Mouse (Mus musculus) hindbrain, embryonic 11.5 days (tissue): ENCODE results near the gene Trdmt1. TPM values are rescaled to one million over a fixed set of nuclear protein-coding genes. Genes with fewer than 3 reads are reported as not detected.

Source experiments
- ATAC-seq: fragments of 200-750 bp; cut with Nextera tagmentation; 2 replicates; pipeline ENCODE4 v1.8.0; 2017; ENCODE audit warnings: mild to moderate bottlenecking, moderate TSS enrichment, moderate library complexity; ENCODE audit not compliant: low FRiP score
- DNase-seq: peaks from one replicate; pipeline ENCODE4 v3.0.0-alpha.2; 2015; ENCODE audit warnings: low spot score
- H3K27ac ChIP-seq: fragments of 300-500 bp; sonication (generic); 2 replicates; pipeline ENCODE4 v1.5.1; 2014; ENCODE audit warnings: mild to moderate bottlenecking, low read depth, low read length
- H3K27me3 ChIP-seq: fragments of 300-500 bp; sonication (generic); 2 replicates; pipeline ENCODE4 v1.6.1; 2014; ENCODE audit warnings: mild to moderate bottlenecking, low read length, moderate library complexity, mixed read lengths; ENCODE audit not compliant: control insufficient read depth, insufficient read depth
- H3K36me3 ChIP-seq: fragments of 300-500 bp; sonication (generic); 2 replicates; pipeline ENCODE4 v1.6.1; 2014; ENCODE audit warnings: mild to moderate bottlenecking, low read length, moderate library complexity, mixed read lengths; ENCODE audit not compliant: control insufficient read depth, insufficient read depth
- H3K4me1 ChIP-seq: fragments of 300-500 bp; sonication (generic); replicated peaks from 2 replicates; pipeline ENCODE4 v1.6.1; 2014; ENCODE audit warnings: low read length, mixed read lengths; ENCODE audit not compliant: control insufficient read depth, insufficient read depth
- H3K4me2 ChIP-seq: fragments of 300-500 bp; sonication (generic); replicated peaks from 2 replicates; pipeline ENCODE4 v1.6.1; 2014; ENCODE audit warnings: mild to moderate bottlenecking, low read depth, low read length
- H3K4me3 ChIP-seq: fragments of 300-500 bp; sonication (generic); 2 replicates; pipeline ENCODE4 v1.5.1; 2014; ENCODE audit warnings: low read depth, low read length
- H3K9ac ChIP-seq: fragments of 300-500 bp; sonication (generic); 2 replicates; pipeline ENCODE4 v1.6.1; 2014; ENCODE audit warnings: low read depth, low read length
- H3K9me3 ChIP-seq: fragments of 300-500 bp; sonication (generic); 2 replicates; pipeline ENCODE4 v1.6.1; 2016; ENCODE audit warnings: low read length; ENCODE audit not compliant: control insufficient read depth
- WGBS: fragments of 180-500 bp; shearing (Covaris S2); extraction: QIAGEN DNeasy Blood & Tissue Kit; methylation state at CpG from one replicate; pipeline ENCODE4 v1.1.7; 2014; 5-methylcytosine and 5-hydroxymethylcytosine counted together
- polyA plus RNA-seq: library from polyadenylated mRNA; unstranded; fragments of >200 nt; fragmentation: Nextera tagmentation; extraction: Ambion mirVana; gene quantifications from 2 replicates; pipeline ENCODE4 v1.2.1, GENCODE M21; 2014

Trdmt1 gene
- polyA plus RNA-seq, 1 experiment from 2014 or later = 8.7 TPM

GRCm38 (mm10) chr2:13559729-13560128, 15.3 kb upstream of the Trdmt1 start:
- Histone ChIP-seq H3K9me3 (no peaks in the 10 kb centered on the region), H3K36me3 (no peaks in the 10 kb centered on the region), H3K4me3 (no peak overlapping the region), H3K27me3 (no peaks in the 10 kb centered on the region), H3K9ac (no peak overlapping the region), H3K4me2 (no peak overlapping the region), H3K27ac (no peak overlapping the region), H3K4me1 (no peaks in the 10 kb centered on the region)
- no peak for DNase-seq
- ATAC-seq = no peak
- 82% methylated on average over 5 of the region's 5 CpGs for WGBS

GRCm38 (mm10) chr2:13559303-13559702, 14.8 kb upstream of the Trdmt1 start:
- Histone ChIP-seq H3K4me1 (no peaks in the 10 kb centered on the region), H3K9me3 (no peaks in the 10 kb centered on the region), H3K36me3 (no peaks in the 10 kb centered on the region), H3K9ac (no peak overlapping the region), H3K27me3 (no peaks in the 10 kb centered on the region), H3K4me2 (no peak overlapping the region), H3K4me3 (no peak overlapping the region), H3K27ac (no peak overlapping the region)
- no peak for DNase-seq
- ATAC-seq = no peak
- 85% methylated on average over 5 of the region's 5 CpGs for WGBS

DNA sequence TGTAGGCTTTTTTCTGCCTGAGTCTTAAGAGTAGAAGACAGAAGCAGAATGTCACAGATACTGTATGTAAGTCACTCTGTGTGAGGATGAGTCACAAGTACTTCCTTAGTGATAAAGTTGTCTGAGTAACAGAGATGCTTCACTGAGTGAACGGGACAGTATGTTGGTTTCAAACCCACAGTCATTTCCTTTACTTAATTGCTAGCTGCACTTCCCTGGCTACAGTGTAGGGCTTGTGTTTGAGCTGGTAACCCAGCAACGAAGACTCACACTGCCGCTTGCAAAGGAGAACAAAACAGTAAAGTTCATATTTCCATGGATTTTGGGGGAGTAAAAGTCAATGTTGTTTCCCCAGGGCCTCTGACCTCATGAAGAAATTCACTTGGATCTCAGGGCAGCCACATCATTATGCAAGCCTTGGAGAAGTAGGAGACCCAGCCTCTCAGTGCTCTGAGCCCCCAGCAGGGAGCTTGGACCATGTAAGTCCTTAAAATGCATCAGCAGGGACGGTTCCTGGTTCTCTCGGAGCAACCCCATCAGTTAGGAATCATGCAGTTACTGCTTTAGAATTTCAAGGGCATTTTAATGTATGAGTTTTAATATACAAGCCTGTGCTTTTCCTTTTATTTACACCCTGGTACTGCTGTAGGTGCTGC, 14.3 kb upstream of the Trdmt1 start:
- DNase-seq = no peak
- ATAC-seq = no peak

GRCm38 (mm10) chr2:13557145-13558030, 12.9 kb upstream of the Trdmt1 start:
- no peaks in the 10 kb centered on the region for H3K27me3 ChIP-seq

More for the DNA sequence above, 14.3 kb upstream of the Trdmt1 start:
- 59% methylated on average over 5 of the region's 5 CpGs for WGBS
- Histone ChIP-seq H3K9ac (no peak overlapping the region), H3K27me3 (no peaks in the 10 kb centered on the region), H3K4me2 (no peak overlapping the region), H3K4me3 (no peak overlapping the region), H3K9me3 (no peaks in the 10 kb centered on the region), H3K27ac (no peak overlapping the region), H3K36me3 (no peaks in the 10 kb centered on the region), H3K4me1 (no peaks in the 10 kb centered on the region)

DNA sequence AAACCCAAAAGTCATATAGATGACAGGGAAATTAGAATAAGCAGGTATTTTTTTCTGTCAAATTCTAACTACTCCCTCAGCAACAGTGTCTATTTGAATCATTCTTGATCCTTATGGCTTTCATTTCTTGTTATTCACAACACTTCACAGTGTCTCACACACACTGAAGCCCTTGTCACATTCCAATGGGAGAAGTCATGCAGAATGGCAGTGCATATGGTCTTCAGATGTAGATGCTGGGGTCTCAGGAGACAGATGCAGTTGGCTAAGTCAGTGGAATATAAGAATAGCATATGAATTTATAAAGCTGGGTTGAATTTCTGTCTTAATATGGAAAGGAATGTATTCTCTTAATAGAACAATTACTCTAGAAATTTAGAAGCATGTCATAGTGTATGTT, 11.8 kb upstream of the Trdmt1 start:
- no peaks in the 10 kb centered on the region for H3K9me3 ChIP-seq
- H3K27ac ChIP-seq = no peak overlapping the region
- no peak for ATAC-seq

More at GRCm38 (mm10) chr2:13557145-13558030, 12.9 kb upstream of the Trdmt1 start:
- Histone ChIP-seq H3K27ac (no peak overlapping the region), H3K9me3 (no peaks in the 10 kb centered on the region), H3K9ac (no peak overlapping the region), H3K4me3 (no peak overlapping the region), H3K36me3 (no peaks in the 10 kb centered on the region), H3K4me1 (no peaks in the 10 kb centered on the region), H3K4me2 (no peak overlapping the region)
- ATAC-seq = no peak
- 85% methylated on average over 9 of the region's 9 CpGs for WGBS
- DNase-seq = no peak

DNA sequence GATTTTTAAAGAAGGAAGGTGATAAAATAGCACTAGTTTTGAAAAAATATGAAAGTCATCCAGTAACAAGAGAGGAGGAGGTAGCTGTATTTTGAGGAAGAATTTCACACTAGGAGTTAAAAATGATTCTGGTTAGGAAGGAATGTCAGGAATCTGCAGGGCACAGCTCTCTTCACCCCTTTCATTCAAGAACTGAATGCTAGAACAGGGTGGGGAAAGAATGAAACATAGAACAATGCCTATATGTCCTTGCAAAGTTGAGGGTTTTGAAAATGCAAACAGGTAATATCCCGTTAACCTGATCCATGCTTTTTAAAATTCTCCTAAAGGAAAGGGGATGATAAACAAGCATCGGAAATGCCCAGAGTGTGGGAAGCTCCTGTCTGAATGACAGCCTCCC, 9.5 kb upstream of the Trdmt1 start:
- ATAC-seq = no peak
- DNase-seq = no peak
- H3K4me3 ChIP-seq = no peak overlapping the region
- no peak overlapping the region for H3K9ac ChIP-seq
- H3K27ac ChIP-seq = no peak overlapping the region
- no peak overlapping the region for H3K4me2 ChIP-seq
- H3K4me1 ChIP-seq = no peaks in the 10 kb centered on the region
- 61% methylated on average over 2 of the region's 2 CpGs for WGBS
- H3K27me3 ChIP-seq = no peaks in the 10 kb centered on the region
- no peaks in the 10 kb centered on the region for H3K36me3 ChIP-seq
- no peaks in the 10 kb centered on the region for H3K9me3 ChIP-seq

More for the DNA sequence above, 11.8 kb upstream of the Trdmt1 start:
- DNase-seq = no peak
- H3K36me3 ChIP-seq = no peaks in the 10 kb centered on the region
- no peak overlapping the region for H3K4me3 ChIP-seq
- no peaks in the 10 kb centered on the region for H3K27me3 ChIP-seq
- no peak overlapping the region for H3K9ac ChIP-seq
- no peak overlapping the region for H3K4me2 ChIP-seq
- no peaks in the 10 kb centered on the region for H3K4me1 ChIP-seq

- DNase-seq (no peak), ATAC-seq (no peak)
- no peak overlapping the region for H3K4me3 ChIP-seq
- no peak overlapping the region for H3K9ac ChIP-seq
- H3K4me1 ChIP-seq = no peaks in the 10 kb centered on the region
- H3K9me3 ChIP-seq = no peaks in the 10 kb centered on the region
- no peak overlapping the region for H3K27ac ChIP-seq
- no peaks in the 10 kb centered on the region for H3K36me3 ChIP-seq
- H3K4me2 ChIP-seq = no peak overlapping the region
- WGBS = 89% methylated on average over 3 of the region's 3 CpGs
- H3K27me3 ChIP-seq = no peaks in the 10 kb centered on the region
These were observed 4.3 kb upstream of the Trdmt1 start for GRCm38 (mm10) chr2:13548749-13549148.

GRCm38 (mm10) chr2:13543519-13544124, 846 bp downstream of the Trdmt1 start:
- 64% methylated on average over 8 of the region's 8 CpGs for WGBS
- peak overlapping the region; percentile 42; the same call in 1 of the 2 replicates for H3K4me2 ChIP-seq
- no peaks in the 10 kb centered on the region for H3K27me3 ChIP-seq
- H3K27ac ChIP-seq = peak overlapping the region; percentile 93
- no peaks in the 10 kb centered on the region for H3K9me3 ChIP-seq
- peak; percentile 20 for ATAC-seq
- H3K36me3 ChIP-seq = no peaks in the 10 kb centered on the region
- H3K4me3 ChIP-seq = peak overlapping the region; percentile 41
- DNase-seq = no peak
- peak overlapping the region; percentile 72; the same call in 1 of the 2 replicates for H3K9ac ChIP-seq
- no peaks in the 10 kb centered on the region for H3K4me1 ChIP-seq
